Mouse (Mus musculus): ENCODE results near the gene Tfb2m. TPM values are rescaled to one million over a fixed set of nuclear protein-coding genes. Genes with fewer than 3 reads are reported as not detected.

The Tfb2m gene
- polyA plus RNA-seq, 1 experiment from 2014 or later, result 31.4 TPM

DNA sequence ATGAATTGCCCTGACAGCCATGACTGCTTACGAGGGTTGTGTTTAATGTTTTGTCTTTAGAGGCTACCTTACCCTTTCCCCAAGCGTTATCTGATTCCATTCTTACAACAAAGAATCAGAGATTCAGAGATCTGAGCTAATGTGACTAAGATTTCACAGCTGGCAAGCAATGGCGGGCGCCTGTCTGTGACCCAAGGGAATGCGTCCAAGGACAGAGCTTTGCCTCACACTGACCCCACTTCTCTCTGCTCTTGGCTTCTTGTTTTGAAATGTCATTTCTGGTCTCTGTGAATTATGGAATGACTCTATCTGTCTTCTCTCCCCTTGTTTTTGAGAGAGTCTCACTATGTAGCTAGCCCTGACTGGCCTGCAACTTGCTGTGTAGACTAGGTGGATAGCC is 17.9 kb upstream of the Tfb2m start:
- DNase-seq (ENCODE audit: low spot score), result no peak
- no peaks in the 10 kb centered on the region for H3K27me3 ChIP-seq (ENCODE audit: control insufficient read depth, insufficient read depth, low read length)
- no peak for ATAC-seq (ENCODE audit: low FRiP score)
- no peak overlapping the region for H3K9ac ChIP-seq (ENCODE audit: low read depth, low read length)
- H3K4me2 ChIP-seq (replicated peaks; ENCODE audit: low read depth, low read length), result no peak overlapping the region
- no peaks in the 10 kb centered on the region for H3K9me3 ChIP-seq (ENCODE audit: control insufficient read depth, low read length)
- H3K27ac ChIP-seq (ENCODE audit: low read depth, low read length), result no peak overlapping the region
- H3K4me3 ChIP-seq (ENCODE audit: low read depth, low read length), result no peak overlapping the region
- H3K36me3 ChIP-seq (ENCODE audit: control insufficient read depth, insufficient read depth, low read length), result no peaks in the 10 kb centered on the region
- 83% methylated on average over 5 of the region's 5 CpGs for WGBS
- 0 out of 2 replicates have a peak, but pooled peaks cover 2% of the 10 kb centered on the region for H3K4me1 ChIP-seq (replicated peaks; ENCODE audit: control insufficient read depth, insufficient read depth, low read length)

DNA sequence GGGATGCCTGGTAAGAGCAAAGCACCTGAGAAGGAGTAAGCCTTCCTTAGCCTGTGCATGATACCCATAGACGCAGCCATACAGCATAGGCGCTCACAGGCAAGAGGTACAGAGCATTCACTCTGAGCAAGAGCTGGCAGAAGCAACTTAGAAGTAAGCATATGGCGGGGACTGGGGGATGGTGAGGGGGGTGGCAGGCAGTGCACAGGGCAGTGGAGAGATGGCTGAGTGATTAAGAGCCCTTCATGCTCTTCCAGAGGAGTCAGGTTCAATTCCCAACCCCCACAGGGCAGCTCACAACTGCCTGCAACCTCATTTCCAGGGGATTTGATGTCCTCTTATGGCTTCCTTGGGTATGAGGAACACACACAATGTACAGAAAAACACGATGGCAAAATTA is 17.1 kb upstream of the Tfb2m start:
- Histone ChIP-seq H3K27ac (ENCODE audit: low read depth, low read length) (no peak overlapping the region), H3K36me3 (ENCODE audit: control insufficient read depth, insufficient read depth, low read length) (no peaks in the 10 kb centered on the region), H3K9ac (ENCODE audit: low read depth, low read length) (no peak overlapping the region), H3K27me3 (ENCODE audit: control insufficient read depth, insufficient read depth, low read length) (no peaks in the 10 kb centered on the region), H3K9me3 (ENCODE audit: control insufficient read depth, low read length) (no peaks in the 10 kb centered on the region), H3K4me1 (replicated peaks; ENCODE audit: control insufficient read depth, insufficient read depth, low read length) (0 out of 2 replicates have a peak, but pooled peaks cover 2% of the 10 kb centered on the region), H3K4me3 (ENCODE audit: low read depth, low read length) (no peak overlapping the region), H3K4me2 (replicated peaks; ENCODE audit: low read depth, low read length) (no peak overlapping the region)
- WGBS, result 83% methylated on average over 4 of the region's 4 CpGs
- DNase-seq (ENCODE audit: low spot score) (no peak), ATAC-seq (ENCODE audit: low FRiP score) (no peak)

DNA sequence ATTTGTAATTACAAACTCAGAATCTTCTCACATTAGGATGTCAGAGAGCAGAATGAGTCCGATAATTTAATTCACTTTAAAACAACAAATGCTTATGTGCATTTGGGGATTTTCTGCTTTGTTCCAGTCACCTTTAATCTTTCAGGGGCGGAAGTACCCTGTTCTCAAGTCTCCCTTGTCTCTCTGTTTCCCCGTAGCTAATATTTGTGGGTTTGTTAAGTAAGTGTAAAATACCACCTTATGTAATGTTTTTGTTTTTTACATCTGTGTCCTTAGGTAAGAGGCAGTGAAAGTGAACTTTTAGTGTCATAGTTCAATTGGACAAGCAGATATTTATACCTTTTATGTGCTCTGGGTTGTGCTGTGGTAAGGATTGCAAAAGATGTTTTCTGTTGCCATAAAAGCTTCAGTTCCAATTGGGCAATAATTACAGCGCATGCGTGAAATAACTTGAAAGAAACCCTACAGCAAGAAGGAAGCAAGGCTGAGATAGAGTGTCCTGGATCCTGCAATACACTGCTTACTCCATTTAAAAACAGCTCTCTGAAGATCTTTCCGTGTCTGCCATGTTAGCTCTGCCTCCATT is 14.9 kb upstream of the Tfb2m start:
- Histone ChIP-seq H3K9me3 (ENCODE audit: control insufficient read depth, low read length) (no peaks in the 10 kb centered on the region), H3K4me3 (ENCODE audit: low read depth, low read length) (no peak overlapping the region), H3K27me3 (ENCODE audit: control insufficient read depth, insufficient read depth, low read length) (no peaks in the 10 kb centered on the region), H3K4me1 (replicated peaks; ENCODE audit: control insufficient read depth, insufficient read depth, low read length) (no peaks in the 10 kb centered on the region), H3K36me3 (ENCODE audit: control insufficient read depth, insufficient read depth, low read length) (no peaks in the 10 kb centered on the region), H3K27ac (ENCODE audit: low read depth, low read length) (no peak overlapping the region), H3K9ac (ENCODE audit: low read depth, low read length) (no peak overlapping the region), H3K4me2 (replicated peaks; ENCODE audit: low read depth, low read length) (no peak overlapping the region)
- ATAC-seq (ENCODE audit: low FRiP score), result no peak
- DNase-seq (ENCODE audit: low spot score), result no peak
- WGBS, result 94% methylated on average over 6 of the region's 6 CpGs

DNA sequence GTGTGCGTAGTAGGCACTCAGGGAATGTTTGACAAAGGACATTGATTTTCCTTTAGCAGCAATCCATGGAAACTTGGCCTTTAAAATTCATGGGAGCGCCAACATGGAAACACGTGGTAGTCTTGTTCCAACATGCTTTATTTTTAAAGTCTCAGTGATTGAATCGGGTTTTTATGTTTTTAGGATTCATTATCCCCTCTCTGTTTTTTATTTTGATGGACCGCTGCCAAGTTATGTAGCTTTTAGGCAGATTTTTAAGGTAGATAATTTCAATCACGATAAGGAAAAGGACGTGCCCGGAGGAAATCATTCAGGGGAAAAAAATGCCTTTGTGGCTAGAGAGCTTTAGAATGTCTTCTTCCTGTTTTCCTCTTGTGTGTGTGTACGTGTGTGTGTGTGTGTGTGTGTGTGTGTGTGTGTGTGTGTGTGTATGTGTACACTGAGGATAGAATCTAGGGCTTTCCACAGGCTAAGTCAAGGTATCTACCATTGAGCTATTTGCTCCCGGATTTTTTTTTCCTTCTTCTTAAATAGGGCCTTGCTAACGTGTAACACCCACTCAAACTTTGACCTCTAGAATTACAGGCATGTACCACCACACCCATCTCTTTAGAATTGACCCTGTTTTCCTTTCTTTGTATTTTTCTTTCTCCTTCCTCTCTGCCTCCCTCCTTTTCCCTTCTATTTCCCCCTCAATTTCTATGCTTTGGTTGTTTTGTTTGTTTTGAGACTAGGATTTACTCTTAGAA is 13.6 kb upstream of the Tfb2m start:
- no peak overlapping the region for H3K4me2 ChIP-seq (replicated peaks; ENCODE audit: low read depth, low read length)
- DNase-seq (ENCODE audit: low spot score) (no peak), ATAC-seq (ENCODE audit: low FRiP score) (no peak)
- H3K27ac ChIP-seq (ENCODE audit: low read depth, low read length), result no peak overlapping the region
- H3K36me3 ChIP-seq (ENCODE audit: control insufficient read depth, insufficient read depth, low read length), result no peaks in the 10 kb centered on the region
- H3K9ac ChIP-seq (ENCODE audit: low read depth, low read length), result no peak overlapping the region
- H3K9me3 ChIP-seq (ENCODE audit: control insufficient read depth, low read length), result no peaks in the 10 kb centered on the region
- H3K4me1 ChIP-seq (replicated peaks; ENCODE audit: control insufficient read depth, insufficient read depth, low read length), result no peaks in the 10 kb centered on the region
- WGBS, result 84% methylated on average over 11 of the region's 11 CpGs
- H3K27me3 ChIP-seq (ENCODE audit: control insufficient read depth, insufficient read depth, low read length), result no peaks in the 10 kb centered on the region
- H3K4me3 ChIP-seq (ENCODE audit: low read depth, low read length), result no peak overlapping the region

DNA sequence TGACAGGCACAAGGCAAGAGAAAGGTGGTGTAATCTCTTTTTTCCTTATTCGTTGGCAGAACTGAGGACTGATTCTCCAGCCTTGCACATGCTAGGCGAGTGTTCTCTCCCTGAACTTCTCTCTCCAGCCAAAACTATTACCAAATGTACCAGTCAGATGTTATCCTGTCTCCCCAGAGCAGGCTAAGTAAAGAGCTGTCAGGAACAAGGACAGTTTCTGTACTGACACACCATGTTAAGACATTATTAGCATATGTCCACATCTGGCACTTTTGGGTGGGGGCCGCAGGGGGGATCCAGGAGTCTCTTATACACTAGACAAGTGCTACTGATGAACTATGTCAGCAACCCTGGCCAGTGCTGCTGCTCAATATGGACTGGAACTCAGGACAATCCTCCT is 10.9 kb upstream of the Tfb2m start:
- Histone ChIP-seq H3K36me3 (ENCODE audit: control insufficient read depth, insufficient read depth, low read length) (no peaks in the 10 kb centered on the region), H3K4me3 (ENCODE audit: low read depth, low read length) (no peak overlapping the region), H3K9ac (ENCODE audit: low read depth, low read length) (no peak overlapping the region), H3K27me3 (ENCODE audit: control insufficient read depth, insufficient read depth, low read length) (no peaks in the 10 kb centered on the region), H3K9me3 (ENCODE audit: control insufficient read depth, low read length) (no peaks in the 10 kb centered on the region), H3K27ac (ENCODE audit: low read depth, low read length) (no peak overlapping the region), H3K4me2 (replicated peaks; ENCODE audit: low read depth, low read length) (no peak overlapping the region), H3K4me1 (replicated peaks; ENCODE audit: control insufficient read depth, insufficient read depth, low read length) (no peaks in the 10 kb centered on the region)
- DNase-seq (ENCODE audit: low spot score) (no peak), ATAC-seq (ENCODE audit: low FRiP score) (no peak)
- WGBS, result 92% methylated on average over 3 of the region's 3 CpGs

DNA sequence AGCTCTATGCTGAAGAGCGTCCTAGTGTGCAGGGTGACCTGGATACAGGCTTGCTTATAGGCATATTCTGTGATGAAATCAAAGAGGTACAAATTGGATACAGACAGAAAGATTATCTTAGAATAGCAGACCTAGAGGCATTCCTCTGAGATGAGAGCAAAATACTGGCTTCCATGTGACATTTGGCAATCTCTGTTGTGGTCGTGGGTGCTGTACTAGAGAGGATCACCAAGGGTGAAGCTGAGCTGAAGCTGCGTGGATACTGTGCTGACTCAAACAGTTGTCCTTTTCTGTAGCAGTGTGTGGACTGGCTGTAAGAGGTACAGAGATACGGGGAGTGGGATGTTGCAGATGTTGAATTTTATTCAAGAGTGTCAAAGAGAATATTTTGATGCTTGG is 7.9 kb upstream of the Tfb2m start:
- WGBS, result 87% methylated on average over 4 of the region's 4 CpGs
- no peak overlapping the region for H3K27ac ChIP-seq (ENCODE audit: low read depth, low read length)
- no peak overlapping the region for H3K4me2 ChIP-seq (replicated peaks; ENCODE audit: low read depth, low read length)
- no peak for ATAC-seq (ENCODE audit: low FRiP score)
- H3K4me3 ChIP-seq (ENCODE audit: low read depth, low read length), result no peak overlapping the region
- no peaks in the 10 kb centered on the region for H3K9me3 ChIP-seq (ENCODE audit: control insufficient read depth, low read length)
- H3K36me3 ChIP-seq (ENCODE audit: control insufficient read depth, insufficient read depth, low read length), result no peaks in the 10 kb centered on the region
- no peak overlapping the region for H3K9ac ChIP-seq (ENCODE audit: low read depth, low read length)
- no peak for DNase-seq (ENCODE audit: low spot score)
- H3K4me1 ChIP-seq (replicated peaks; ENCODE audit: control insufficient read depth, insufficient read depth, low read length), result no peaks in the 10 kb centered on the region
- no peaks in the 10 kb centered on the region for H3K27me3 ChIP-seq (ENCODE audit: control insufficient read depth, insufficient read depth, low read length)

DNA sequence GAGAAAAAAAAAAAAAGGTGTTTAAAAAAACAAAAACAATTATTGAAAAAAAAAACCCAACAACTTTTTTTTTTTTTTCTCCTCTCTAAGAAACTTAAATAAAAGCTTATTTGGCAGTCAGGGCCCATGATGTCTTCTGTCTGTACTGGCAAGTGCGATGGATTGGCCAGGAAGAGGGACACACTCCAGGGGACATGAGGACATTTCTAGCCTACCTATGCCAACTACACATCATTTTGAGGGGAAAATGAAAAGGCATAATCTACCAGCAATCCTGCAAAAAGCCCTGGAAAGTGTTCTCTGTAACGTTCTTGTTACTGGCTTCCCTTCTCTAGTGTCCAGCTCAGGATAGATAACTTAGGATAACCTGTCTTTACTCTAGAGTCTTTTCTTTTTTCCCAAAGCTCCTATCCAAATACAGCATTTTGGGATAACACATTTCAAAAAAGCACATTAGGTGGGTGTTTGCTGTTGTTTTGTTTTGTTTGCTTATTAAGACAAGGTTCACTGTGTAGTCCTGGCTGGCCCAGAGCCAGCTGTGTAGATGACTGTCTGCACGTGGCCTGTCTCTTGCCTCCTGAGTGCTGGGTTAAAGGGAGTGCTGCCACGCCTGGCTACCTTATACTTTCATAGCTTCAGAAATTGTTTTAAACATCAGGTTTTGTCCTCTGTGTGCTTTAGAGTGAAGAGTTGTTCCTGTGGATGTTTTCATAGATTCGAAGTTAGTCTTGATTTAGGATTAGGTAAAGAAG is 7.3 kb upstream of the Tfb2m start:
- no peaks in the 10 kb centered on the region for H3K36me3 ChIP-seq (ENCODE audit: control insufficient read depth, insufficient read depth, low read length)
- H3K27ac ChIP-seq (ENCODE audit: low read depth, low read length), result no peak overlapping the region
- no peak overlapping the region for H3K9ac ChIP-seq (ENCODE audit: low read depth, low read length)
- no peak overlapping the region for H3K4me2 ChIP-seq (replicated peaks; ENCODE audit: low read depth, low read length)
- no peaks in the 10 kb centered on the region for H3K9me3 ChIP-seq (ENCODE audit: control insufficient read depth, low read length)
- DNase-seq (ENCODE audit: low spot score) (no peak), ATAC-seq (ENCODE audit: low FRiP score) (no peak)
- no peak overlapping the region for H3K4me3 ChIP-seq (ENCODE audit: low read depth, low read length)
- WGBS, result 86% methylated on average over 5 of the region's 5 CpGs
- H3K4me1 ChIP-seq (replicated peaks; ENCODE audit: control insufficient read depth, insufficient read depth, low read length), result no peaks in the 10 kb centered on the region
- no peaks in the 10 kb centered on the region for H3K27me3 ChIP-seq (ENCODE audit: control insufficient read depth, insufficient read depth, low read length)

DNA sequence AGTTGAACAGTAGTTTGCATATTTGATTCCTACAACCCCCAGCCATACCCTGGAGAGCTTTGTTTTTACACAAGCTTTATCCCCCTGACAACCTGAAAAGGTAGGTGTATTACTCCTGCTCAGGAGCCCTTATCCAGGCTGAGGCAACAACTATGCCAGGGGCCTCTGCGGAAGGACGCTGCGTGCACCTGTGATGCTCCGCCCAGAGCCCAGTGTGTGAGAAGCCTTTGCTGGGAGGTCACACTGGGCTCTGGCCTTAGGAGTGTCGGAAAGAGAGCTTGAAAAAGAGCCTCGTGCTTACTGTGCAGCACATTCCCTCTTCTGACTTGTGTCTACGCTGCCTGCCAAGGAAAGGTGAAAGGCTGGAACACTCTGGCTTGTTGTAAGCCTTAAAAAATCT is 6.7 kb upstream of the Tfb2m start:
- DNase-seq (ENCODE audit: low spot score), result no peak
- Histone ChIP-seq H3K27ac (ENCODE audit: low read depth, low read length) (no peak overlapping the region), H3K9ac (ENCODE audit: low read depth, low read length) (no peak overlapping the region), H3K36me3 (ENCODE audit: control insufficient read depth, insufficient read depth, low read length) (no peaks in the 10 kb centered on the region), H3K4me2 (replicated peaks; ENCODE audit: low read depth, low read length) (no peak overlapping the region), H3K4me3 (ENCODE audit: low read depth, low read length) (no peak overlapping the region), H3K27me3 (ENCODE audit: control insufficient read depth, insufficient read depth, low read length) (no peaks in the 10 kb centered on the region), H3K4me1 (replicated peaks; ENCODE audit: control insufficient read depth, insufficient read depth, low read length) (no peaks in the 10 kb centered on the region; the same call in 1 of the 2 replicates), H3K9me3 (ENCODE audit: control insufficient read depth, low read length) (no peaks in the 10 kb centered on the region)
- no peak for ATAC-seq (ENCODE audit: low FRiP score)
- 52% methylated on average over 7 of the region's 7 CpGs for WGBS
